Mouse (Mus musculus): ENCODE measurements around the gene Ccdc88c. TPM values are rescaled to one million over a fixed set of nuclear protein-coding genes. Genes with fewer than 3 reads are reported as not detected.
A peak's percentile ranks its signal among the peaks of the same experiment; 100 is the strongest.

The Ccdc88c gene
- polyA plus RNA-seq, 1 experiment = 6.1 TPM

GRCm38 (mm10) chr12:100995607-100996377 is 33.1 kb downstream of the Ccdc88c start:
- H3K4me3 ChIP-seq (ENCODE audit: insufficient read depth, poor library complexity, severe bottlenecking) = no peak overlapping the region
- H3ac ChIP-seq (ENCODE audit: control insufficient read depth, insufficient read length, low read depth) = peak overlapping the region; percentile 8
- H3K79me2 ChIP-seq (ENCODE audit: control insufficient read depth, insufficient read depth) = peaks cover 26% of the 10 kb centered on the region
- no peaks in the 10 kb centered on the region for H3K27me3 ChIP-seq (ENCODE audit: control insufficient read depth, insufficient read depth, insufficient read length)
- H3K79me3 ChIP-seq (ENCODE audit: low read depth) = peaks cover 7% of the 10 kb centered on the region
- TF ChIP-seq MYOD1 (IDR thresholded peaks at IDR 0.05; ENCODE audit: control insufficient read depth, insufficient read length, low read depth) (peak; percentile 87), CEBPB (IDR thresholded peaks at IDR 0.05; ENCODE audit: low read depth) (no peak), MAX (IDR thresholded peaks at IDR 0.05) (no peak), MYOG (IDR thresholded peaks at IDR 0.05; ENCODE audit: control insufficient read depth, extremely low read depth, insufficient read length) (no peak), USF1 (IDR thresholded peaks at IDR 0.05; ENCODE audit: low read depth) (peak; percentile 74), FOSL1 (IDR thresholded peaks at IDR 0.05; ENCODE audit: insufficient read depth, low read length, poor library complexity, severe bottlenecking) (no peak), CTCF (IDR thresholded peaks at IDR 0.05; ENCODE audit: control insufficient read depth, insufficient read depth, insufficient read length) (no peak)
- H3K36me3 ChIP-seq (ENCODE audit: control insufficient read depth, insufficient read depth) = no peaks in the 10 kb centered on the region

GRCm38 (mm10) chr12:100994140-100995015 is 34.5 kb downstream of the Ccdc88c start:
- Histone ChIP-seq H3K79me3 (ENCODE audit: low read depth) (peaks cover 9% of the 10 kb centered on the region), H3K27me3 (ENCODE audit: control insufficient read depth, insufficient read depth, insufficient read length) (no peaks in the 10 kb centered on the region), H3K36me3 (ENCODE audit: control insufficient read depth, insufficient read depth) (no peaks in the 10 kb centered on the region), H3K4me3 (ENCODE audit: insufficient read depth, poor library complexity, severe bottlenecking) (no peak overlapping the region), H3K79me2 (ENCODE audit: control insufficient read depth, insufficient read depth) (peaks cover 32% of the 10 kb centered on the region), H3ac (ENCODE audit: control insufficient read depth, insufficient read length, low read depth) (no peak overlapping the region)
- TF ChIP-seq MYOG (IDR thresholded peaks at IDR 0.05; ENCODE audit: control insufficient read depth, extremely low read depth, insufficient read length) (no peak), USF1 (IDR thresholded peaks at IDR 0.05; ENCODE audit: low read depth) (no peak), CTCF (IDR thresholded peaks at IDR 0.05; ENCODE audit: control insufficient read depth, insufficient read depth, insufficient read length) (no peak), MAX (IDR thresholded peaks at IDR 0.05) (no peak), FOSL1 (IDR thresholded peaks at IDR 0.05; ENCODE audit: insufficient read depth, low read length, poor library complexity, severe bottlenecking) (no peak), MYOD1 (IDR thresholded peaks at IDR 0.05; ENCODE audit: control insufficient read depth, insufficient read length, low read depth) (no peak), CEBPB (IDR thresholded peaks at IDR 0.05; ENCODE audit: low read depth) (no peak)

- no peak for TF ChIP-seq MYOG (IDR thresholded peaks at IDR 0.05; ENCODE audit: control insufficient read depth, extremely low read depth, insufficient read length)
- Histone ChIP-seq H3K79me2 (ENCODE audit: control insufficient read depth, insufficient read depth) (peaks cover 34% of the 10 kb centered on the region), H3K4me3 (ENCODE audit: insufficient read depth, poor library complexity, severe bottlenecking) (no peak overlapping the region), H3K79me3 (ENCODE audit: low read depth) (peaks cover 9% of the 10 kb centered on the region), H3K27me3 (ENCODE audit: control insufficient read depth, insufficient read depth, insufficient read length) (no peaks in the 10 kb centered on the region), H3ac (ENCODE audit: control insufficient read depth, insufficient read length, low read depth) (no peak overlapping the region), H3K36me3 (ENCODE audit: control insufficient read depth, insufficient read depth) (no peaks in the 10 kb centered on the region)
Measured at GRCm38 (mm10) chr12:100993146-100993545, 35.7 kb downstream of the Ccdc88c start.

- no peak for TF ChIP-seq MYOG (IDR thresholded peaks at IDR 0.05; ENCODE audit: control insufficient read depth, extremely low read depth, insufficient read length)
- TF ChIP-seq MYOD1 (IDR thresholded peaks at IDR 0.05; ENCODE audit: control insufficient read depth, insufficient read length, low read depth) = peak; percentile 17
- Histone ChIP-seq H3K79me3 (ENCODE audit: low read depth) (peaks cover 9% of the 10 kb centered on the region), H3K4me3 (ENCODE audit: insufficient read depth, poor library complexity, severe bottlenecking) (no peak overlapping the region), H3ac (ENCODE audit: control insufficient read depth, insufficient read length, low read depth) (no peak overlapping the region), H3K36me3 (ENCODE audit: control insufficient read depth, insufficient read depth) (no peaks in the 10 kb centered on the region), H3K27me3 (ENCODE audit: control insufficient read depth, insufficient read depth, insufficient read length) (no peaks in the 10 kb centered on the region), H3K79me2 (ENCODE audit: control insufficient read depth, insufficient read depth) (peaks cover 34% of the 10 kb centered on the region)
Measured at GRCm38 (mm10) chr12:100992505-100992904, 36.4 kb downstream of the Ccdc88c start.

- no peak for TF ChIP-seq MAX (IDR thresholded peaks at IDR 0.05)
- TF ChIP-seq CEBPB (IDR thresholded peaks at IDR 0.05; ENCODE audit: low read depth) = no peak
- TF ChIP-seq FOSL1 (IDR thresholded peaks at IDR 0.05; ENCODE audit: insufficient read depth, low read length, poor library complexity, severe bottlenecking) = no peak
- no peak for TF ChIP-seq CTCF (IDR thresholded peaks at IDR 0.05; ENCODE audit: control insufficient read depth, insufficient read depth, insufficient read length)
- TF ChIP-seq USF1 (IDR thresholded peaks at IDR 0.05; ENCODE audit: low read depth) = no peak
- TF ChIP-seq MYOG (IDR thresholded peaks at IDR 0.05; ENCODE audit: control insufficient read depth, extremely low read depth, insufficient read length) = no peak
- TF ChIP-seq MYOD1 (IDR thresholded peaks at IDR 0.05; ENCODE audit: control insufficient read depth, insufficient read length, low read depth) = no peak
- Histone ChIP-seq H3K36me3 (ENCODE audit: control insufficient read depth, insufficient read depth) (no peaks in the 10 kb centered on the region), H3K27me3 (ENCODE audit: control insufficient read depth, insufficient read depth, insufficient read length) (no peaks in the 10 kb centered on the region), H3ac (ENCODE audit: control insufficient read depth, insufficient read length, low read depth) (no peak overlapping the region), H3K79me3 (ENCODE audit: low read depth) (peaks cover 9% of the 10 kb centered on the region), H3K79me2 (ENCODE audit: control insufficient read depth, insufficient read depth) (peaks cover 30% of the 10 kb centered on the region), H3K4me3 (ENCODE audit: insufficient read depth, poor library complexity, severe bottlenecking) (no peak overlapping the region)
Measured at GRCm38 (mm10) chr12:100991119-100991518, 37.7 kb downstream of the Ccdc88c start.

Measured in C2C12 (cell line).